Mouse (Mus musculus): Measurements from ENCODE around the gene Astn1. TPM values are rescaled to one million over a fixed set of nuclear protein-coding genes. Genes with fewer than 3 reads are reported as not detected.

Astn1 gene
- polyA plus RNA-seq, 2 experiments, result 0.03 TPM

DNA sequence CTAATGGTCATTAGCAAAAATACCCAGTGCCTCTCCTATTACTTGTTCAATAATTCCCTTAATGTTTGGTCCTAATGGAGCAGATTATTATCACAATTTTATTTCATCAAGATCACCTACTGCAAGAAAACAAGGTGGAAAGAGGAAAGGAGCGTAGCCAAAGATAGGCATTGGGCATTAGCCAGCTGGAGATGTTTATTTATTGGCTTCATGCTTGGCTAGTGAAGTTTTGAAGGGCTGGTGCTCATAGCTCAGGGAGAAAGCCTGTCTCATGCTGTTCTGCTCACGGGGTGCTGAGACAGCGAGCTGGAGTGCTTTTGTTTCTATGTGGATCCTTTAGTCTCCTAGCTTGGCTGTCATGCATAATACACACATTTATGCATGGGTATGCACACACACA is 131.2 kb downstream of the Astn1 start:
- no peak overlapping the region for H3K9ac ChIP-seq (replicated peaks)
- ATAC-seq (ENCODE audit: insufficient read depth) (no peak), DNase-seq (ENCODE audit: low read depth in 3 of 3, low spot score in 3 of 3) (no peak)
- H3K36me3 ChIP-seq (replicated peaks; ENCODE audit: control insufficient read depth, insufficient read depth, low read depth), result no peaks in the 10 kb centered on the region
- H3K4me2 ChIP-seq (ENCODE audit: low read depth), result no peak overlapping the region
- H3K9me3 ChIP-seq (ENCODE audit: control insufficient read depth, low read length), result no peaks in the 10 kb centered on the region
- H3K4me3 ChIP-seq (ENCODE audit: insufficient read depth in 1 of 2, low read depth in 2 of 2, low read length in 2 of 2), result no peak overlapping the region
- no peaks in the 10 kb centered on the region for H3K27me3 ChIP-seq (ENCODE audit: control insufficient read depth, insufficient read depth, low read length)
- TF ChIP-seq CTCF (IDR thresholded peaks at IDR 0.05; ENCODE audit: low read depth) (no peak), EP300 (IDR thresholded peaks at IDR 0.05; ENCODE audit: low read depth) (no peak)
- 57% methylated on average over 3 of the region's 3 CpGs for WGBS (ENCODE audit: insufficient replicate concordance)
- no peaks in the 10 kb centered on the region for H3K4me1 ChIP-seq (replicated peaks; ENCODE audit: control insufficient read depth in 2 of 2, insufficient read depth in 2 of 2, low read length in 1 of 2)
- H3K27ac ChIP-seq, result no peak overlapping the region

DNA sequence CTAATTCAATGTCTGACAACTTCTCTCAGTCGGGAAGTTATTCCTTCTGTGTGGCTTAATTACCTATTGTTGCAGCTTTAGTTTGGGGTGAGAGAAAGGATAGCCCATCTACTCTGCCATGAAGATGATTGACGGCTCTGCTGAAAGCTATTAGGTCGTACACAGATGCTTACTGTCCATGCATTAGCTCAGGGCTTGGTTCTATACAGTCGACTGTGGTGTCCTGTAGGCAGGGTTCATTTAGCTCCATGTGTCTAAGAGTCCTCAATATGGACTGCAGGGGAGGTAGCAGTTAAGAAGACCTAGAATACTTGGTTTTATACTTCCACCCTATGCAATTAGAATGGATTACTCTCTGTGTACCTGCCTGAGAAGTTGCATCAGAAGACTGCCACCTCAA is 138.1 kb downstream of the Astn1 start:
- H3K9ac ChIP-seq (replicated peaks), result no peak overlapping the region
- 47% methylated on average over 4 of the region's 4 CpGs for WGBS (ENCODE audit: insufficient replicate concordance)
- DNase-seq (ENCODE audit: low read depth in 3 of 3, low spot score in 3 of 3) (no peak), ATAC-seq (ENCODE audit: insufficient read depth) (no peak)
- H3K4me3 ChIP-seq (ENCODE audit: insufficient read depth in 1 of 2, low read depth in 2 of 2, low read length in 2 of 2), result no peak overlapping the region
- H3K36me3 ChIP-seq (replicated peaks; ENCODE audit: control insufficient read depth, insufficient read depth, low read depth), result no peaks in the 10 kb centered on the region
- no peaks in the 10 kb centered on the region for H3K27me3 ChIP-seq (ENCODE audit: control insufficient read depth, insufficient read depth, low read length)
- TF ChIP-seq EP300 (IDR thresholded peaks at IDR 0.05; ENCODE audit: low read depth) (no peak), CTCF (IDR thresholded peaks at IDR 0.05; ENCODE audit: low read depth) (no peak)
- no peak overlapping the region for H3K4me2 ChIP-seq (ENCODE audit: low read depth)
- no peaks in the 10 kb centered on the region for H3K9me3 ChIP-seq (ENCODE audit: control insufficient read depth, low read length)
- no peak overlapping the region for H3K27ac ChIP-seq
- H3K4me1 ChIP-seq (replicated peaks; ENCODE audit: control insufficient read depth in 2 of 2, insufficient read depth in 2 of 2, low read length in 1 of 2), result no peaks in the 10 kb centered on the region

DNA sequence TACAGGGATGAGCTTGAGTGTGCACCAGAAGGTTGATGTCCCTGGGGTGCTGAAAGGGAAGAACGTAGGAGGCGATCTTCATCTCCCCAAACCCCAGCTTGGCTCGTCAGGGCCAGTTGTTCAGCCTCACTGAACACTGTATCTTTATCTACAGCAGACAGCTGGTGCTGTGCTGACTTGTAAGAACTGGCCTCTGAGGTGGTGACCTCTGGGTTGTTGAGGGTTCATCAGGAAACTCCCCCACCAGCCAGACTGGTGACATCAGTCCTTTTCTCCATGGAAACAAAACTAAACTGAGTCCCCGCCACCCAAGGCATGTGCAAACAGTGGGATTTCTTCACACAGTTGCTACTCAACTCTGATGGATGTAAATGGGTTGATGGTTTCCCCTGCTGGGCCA is 138.9 kb downstream of the Astn1 start:
- H3K27me3 ChIP-seq (ENCODE audit: control insufficient read depth, insufficient read depth, low read length), result no peaks in the 10 kb centered on the region
- no peak overlapping the region for H3K27ac ChIP-seq
- TF ChIP-seq CTCF (IDR thresholded peaks at IDR 0.05; ENCODE audit: low read depth), result no peak
- no peak for TF ChIP-seq EP300 (IDR thresholded peaks at IDR 0.05; ENCODE audit: low read depth)
- H3K4me1 ChIP-seq (replicated peaks; ENCODE audit: control insufficient read depth in 2 of 2, insufficient read depth in 2 of 2, low read length in 1 of 2), result no peaks in the 10 kb centered on the region
- no peaks in the 10 kb centered on the region for H3K36me3 ChIP-seq (replicated peaks; ENCODE audit: control insufficient read depth, insufficient read depth, low read depth)
- H3K4me3 ChIP-seq (ENCODE audit: insufficient read depth in 1 of 2, low read depth in 2 of 2, low read length in 2 of 2), result no peak overlapping the region
- no peak overlapping the region for H3K4me2 ChIP-seq (ENCODE audit: low read depth)
- ATAC-seq (ENCODE audit: insufficient read depth) (no peak), DNase-seq (ENCODE audit: low read depth in 3 of 3, low spot score in 3 of 3) (no peak)
- H3K9ac ChIP-seq (replicated peaks), result no peak overlapping the region
- H3K9me3 ChIP-seq (ENCODE audit: control insufficient read depth, low read length), result no peaks in the 10 kb centered on the region
- 32% methylated on average over 4 of the region's 4 CpGs for WGBS (ENCODE audit: insufficient replicate concordance)

DNA sequence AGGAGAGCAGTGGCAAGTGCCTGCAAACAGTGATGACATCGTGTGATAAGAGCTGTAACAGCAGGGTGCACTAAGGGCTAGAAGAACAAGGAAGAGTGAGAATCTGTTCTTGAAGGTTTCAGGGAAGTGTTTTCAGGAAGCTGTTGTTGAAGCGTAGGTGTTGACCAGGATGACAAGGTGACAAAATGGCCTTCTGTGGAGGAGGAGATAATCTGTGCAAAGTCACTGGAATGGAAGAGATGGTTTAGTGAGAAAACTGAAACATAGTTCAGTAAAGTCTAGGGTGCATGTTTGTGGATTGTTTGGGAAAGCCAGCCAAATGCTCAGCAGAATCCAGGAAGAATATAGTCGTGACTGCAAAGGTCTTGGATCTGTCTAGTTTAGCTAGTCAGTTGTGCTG is 145.5 kb downstream of the Astn1 start:
- no peaks in the 10 kb centered on the region for H3K9me3 ChIP-seq (ENCODE audit: control insufficient read depth, low read length)
- ATAC-seq (ENCODE audit: insufficient read depth) (no peak), DNase-seq (ENCODE audit: low read depth in 3 of 3, low spot score in 3 of 3) (no peak)
- 29% methylated on average over 3 of the region's 3 CpGs for WGBS (ENCODE audit: insufficient replicate concordance)
- H3K4me3 ChIP-seq (ENCODE audit: insufficient read depth in 1 of 2, low read depth in 2 of 2, low read length in 2 of 2), result no peak overlapping the region
- H3K36me3 ChIP-seq (replicated peaks; ENCODE audit: control insufficient read depth, insufficient read depth, low read depth), result no peaks in the 10 kb centered on the region
- H3K9ac ChIP-seq (replicated peaks), result no peak overlapping the region
- no peaks in the 10 kb centered on the region for H3K4me1 ChIP-seq (replicated peaks; ENCODE audit: control insufficient read depth in 2 of 2, insufficient read depth in 2 of 2, low read length in 1 of 2)
- no peaks in the 10 kb centered on the region for H3K27me3 ChIP-seq (ENCODE audit: control insufficient read depth, insufficient read depth, low read length)
- H3K27ac ChIP-seq, result no peak overlapping the region
- no peak for TF ChIP-seq CTCF (IDR thresholded peaks at IDR 0.05; ENCODE audit: low read depth)
- no peak for TF ChIP-seq EP300 (IDR thresholded peaks at IDR 0.05; ENCODE audit: low read depth)
- H3K4me2 ChIP-seq (ENCODE audit: low read depth), result no peak overlapping the region

DNA sequence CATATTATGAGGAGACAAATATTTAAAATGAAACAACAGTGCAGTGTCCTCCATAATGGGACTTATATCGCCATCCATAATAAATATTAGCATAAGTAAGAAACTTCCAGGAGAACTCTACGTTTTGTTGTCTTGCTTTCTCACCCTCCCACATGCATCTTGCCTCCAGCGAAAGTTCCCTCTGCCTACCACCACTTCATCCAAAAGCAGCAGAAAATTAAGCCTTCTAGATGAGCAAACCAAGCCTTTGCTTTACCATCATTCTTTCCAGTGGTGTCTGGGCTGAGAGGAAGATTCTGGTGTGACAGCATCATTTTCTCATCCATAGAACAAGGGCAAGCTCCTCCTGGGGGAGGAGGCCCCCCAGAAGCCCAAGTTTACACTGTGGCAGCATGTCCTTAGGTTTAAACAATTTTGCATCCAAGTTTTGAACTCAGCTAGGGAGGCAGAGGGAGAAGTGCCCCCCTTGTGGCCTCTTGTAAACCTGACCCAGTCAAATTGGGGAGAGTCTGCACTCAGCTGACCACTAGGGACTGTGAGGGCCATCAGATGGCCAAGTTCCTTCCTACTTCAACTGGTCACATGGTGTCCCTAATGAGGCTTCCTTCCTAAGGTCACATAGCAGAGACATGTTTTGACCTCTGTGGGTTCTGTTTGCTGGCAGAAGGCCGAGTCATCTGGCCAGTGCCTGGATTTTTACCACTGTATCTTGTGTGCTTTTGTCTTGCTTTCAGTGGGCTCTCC is 147.2 kb downstream of the Astn1 start:
- Histone ChIP-seq H3K27ac (no peak overlapping the region), H3K27me3 (ENCODE audit: control insufficient read depth, insufficient read depth, low read length) (no peaks in the 10 kb centered on the region), H3K9ac (replicated peaks) (no peak overlapping the region), H3K4me3 (ENCODE audit: insufficient read depth in 1 of 2, low read depth in 2 of 2, low read length in 2 of 2) (no peak overlapping the region), H3K36me3 (replicated peaks; ENCODE audit: control insufficient read depth, insufficient read depth, low read depth) (no peaks in the 10 kb centered on the region), H3K4me1 (replicated peaks; ENCODE audit: control insufficient read depth in 2 of 2, insufficient read depth in 2 of 2, low read length in 1 of 2) (no peaks in the 10 kb centered on the region), H3K9me3 (ENCODE audit: control insufficient read depth, low read length) (no peaks in the 10 kb centered on the region), H3K4me2 (ENCODE audit: low read depth) (no peak overlapping the region)
- TF ChIP-seq CTCF (IDR thresholded peaks at IDR 0.05; ENCODE audit: low read depth) (no peak), EP300 (IDR thresholded peaks at IDR 0.05; ENCODE audit: low read depth) (no peak)
- ATAC-seq (ENCODE audit: insufficient read depth), result no peak
- WGBS (ENCODE audit: insufficient replicate concordance), result 45% methylated on average over 4 of the region's 4 CpGs
- DNase-seq (ENCODE audit: low read depth in 3 of 3, low spot score in 3 of 3), result peak in 1 of 3 experiments; percentile 1
